Mouse (Mus musculus) macrophage (primary cell): ENCODE data around the gene 1810049J17Rik. TPM values are rescaled to one million over a fixed set of nuclear protein-coding genes. Genes with fewer than 3 reads are reported as not detected.
A peak's percentile ranks its signal among the peaks of the same experiment; 100 is the strongest.

ENCODE experiments used
- H3K27ac ChIP-seq: fragments of 350-480 bp; formaldehyde crosslinking; 2 replicates; pipeline ENCODE4 v1.9.0; 2021
- H3K36me3 ChIP-seq: fragments of 350-480 bp; formaldehyde crosslinking; 2 replicates; pipeline ENCODE4 v1.9.0; 2021; ENCODE audit errors: inconsistent target
- H3K4me3 ChIP-seq: fragments of 350-480 bp; formaldehyde crosslinking; 2 replicates; pipeline ENCODE4 v1.9.0; 2021; ENCODE audit errors: inconsistent target
- H3K79me2 ChIP-seq: fragments of 350-480 bp; formaldehyde crosslinking; 2 replicates; pipeline ENCODE4 v1.9.0; 2021; ENCODE audit errors: inconsistent target
- WGBS: methylation state at CpG from one replicate; pipeline ENCODE4 v1.1.7; 2026; ENCODE audit warnings: inconsistent platforms; ENCODE audit not compliant: missing documents; 5-methylcytosine and 5-hydroxymethylcytosine counted together
- polyA plus RNA-seq: library from polyadenylated mRNA; stranded (reverse); fragments of 250-400 nt; gene quantifications from 3 replicates; pipeline ENCODE4 v1.2.4, GENCODE M21; 2018; ENCODE audit warnings: inconsistent platforms

The 1810049J17Rik gene
- polyA plus RNA-seq, 1 experiment from 2014 or later = 3.2 TPM

DNA sequence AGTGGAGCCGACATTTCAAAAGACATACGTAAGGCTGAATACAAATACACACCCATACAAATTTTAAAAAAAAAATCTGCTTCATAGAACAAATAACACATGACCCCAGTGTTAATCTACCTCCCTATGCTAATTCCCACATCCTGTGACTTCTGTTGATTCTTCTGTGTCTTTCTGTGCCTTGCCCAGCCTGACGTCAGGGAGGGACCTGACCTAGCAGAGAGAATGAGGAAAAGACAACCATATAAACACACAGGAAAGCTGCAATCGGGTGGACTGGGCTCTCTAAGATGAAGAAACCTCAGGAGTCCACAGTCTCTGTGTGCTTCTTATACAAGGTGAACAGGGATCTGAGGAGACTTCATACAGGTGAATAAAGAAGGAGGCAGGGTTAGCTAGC lies 14.6 kb downstream of the 1810049J17Rik start:
- Histone ChIP-seq H3K79me2 (no peaks in the 10 kb centered on the region), H3K36me3 (no peaks in the 10 kb centered on the region), H3K27ac (peak overlapping the region; percentile 86), H3K4me3 (no peak overlapping the region)
- WGBS = 37% methylated on average over 4 of the region's 4 CpGs

DNA sequence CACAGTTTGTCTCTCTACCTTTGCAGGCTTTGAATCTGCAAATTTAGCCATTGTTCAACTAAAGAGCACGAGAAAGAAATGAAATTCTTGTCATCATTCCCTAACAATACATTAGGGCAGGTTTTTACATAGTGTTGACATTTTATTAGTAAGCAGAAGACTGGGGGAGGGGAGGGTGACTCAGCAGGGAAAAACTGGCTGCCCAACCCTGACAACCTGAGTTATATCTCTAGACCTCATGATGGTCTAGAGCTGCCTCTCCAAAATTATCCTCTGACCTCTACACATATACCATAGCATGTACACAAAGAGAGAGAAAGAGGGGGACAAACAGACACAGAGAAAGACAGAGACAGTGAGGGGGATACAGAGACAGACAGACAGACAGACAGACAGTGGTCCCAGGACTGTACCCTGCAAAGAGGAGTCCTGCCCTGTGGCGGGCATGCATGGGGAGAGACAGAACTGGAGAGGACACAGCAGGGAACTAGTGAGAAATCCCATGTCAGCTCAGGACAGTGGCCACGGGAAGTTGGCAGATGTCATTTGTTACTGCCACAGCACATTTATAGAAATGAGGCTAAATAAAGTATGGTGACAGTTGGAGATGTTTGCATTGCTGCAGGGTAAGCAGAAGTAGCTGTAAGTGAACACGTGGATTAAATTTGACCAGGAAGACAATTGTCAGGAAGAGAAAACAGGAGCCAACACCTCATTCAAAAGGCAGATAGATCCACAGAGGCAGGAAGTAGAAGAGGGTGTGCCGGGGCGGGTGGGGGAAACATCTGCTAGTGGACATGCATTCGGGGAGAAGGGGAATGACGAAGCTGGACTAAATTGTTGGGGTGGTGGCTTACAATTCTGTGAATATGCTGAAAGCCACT lies 15.3 kb downstream of the 1810049J17Rik start:
- H3K79me2 ChIP-seq = no peaks in the 10 kb centered on the region
- WGBS = 11% methylated on average over 8 of the region's 8 CpGs
- H3K27ac ChIP-seq = peak overlapping the region; percentile 86
- H3K4me3 ChIP-seq = no peak overlapping the region
- H3K36me3 ChIP-seq = no peaks in the 10 kb centered on the region

GRCm38 (mm10) chr15:12301771-12302170 lies 19.9 kb downstream of the 1810049J17Rik start:
- Histone ChIP-seq H3K36me3 (no peaks in the 10 kb centered on the region), H3K27ac (no peak overlapping the region), H3K79me2 (no peaks in the 10 kb centered on the region), H3K4me3 (no peak overlapping the region)
- WGBS = 74% methylated on average over 3 of the region's 6 CpGs

- Histone ChIP-seq H3K4me3 (no peak overlapping the region), H3K36me3 (no peaks in the 10 kb centered on the region), H3K79me2 (no peaks in the 10 kb centered on the region), H3K27ac (no peak overlapping the region)
- 66% methylated on average over 7 of the region's 7 CpGs for WGBS
These were observed 23.4 kb downstream of the 1810049J17Rik start for GRCm38 (mm10) chr15:12298231-12298737.

- Histone ChIP-seq H3K36me3 (no peaks in the 10 kb centered on the region), H3K4me3 (no peak overlapping the region), H3K79me2 (no peaks in the 10 kb centered on the region), H3K27ac (no peak overlapping the region)
- WGBS = 61% methylated on average over 2 of the region's 2 CpGs
These were observed 25.5 kb downstream of the 1810049J17Rik start for GRCm38 (mm10) chr15:12296228-12296627.

GRCm38 (mm10) chr15:12291757-12292156 lies 29.9 kb downstream of the 1810049J17Rik start:
- Histone ChIP-seq H3K4me3 (no peak overlapping the region), H3K36me3 (no peaks in the 10 kb centered on the region), H3K79me2 (no peaks in the 10 kb centered on the region), H3K27ac (no peak overlapping the region)
- 100% methylated on average over 1 of the region's 2 CpGs for WGBS

DNA sequence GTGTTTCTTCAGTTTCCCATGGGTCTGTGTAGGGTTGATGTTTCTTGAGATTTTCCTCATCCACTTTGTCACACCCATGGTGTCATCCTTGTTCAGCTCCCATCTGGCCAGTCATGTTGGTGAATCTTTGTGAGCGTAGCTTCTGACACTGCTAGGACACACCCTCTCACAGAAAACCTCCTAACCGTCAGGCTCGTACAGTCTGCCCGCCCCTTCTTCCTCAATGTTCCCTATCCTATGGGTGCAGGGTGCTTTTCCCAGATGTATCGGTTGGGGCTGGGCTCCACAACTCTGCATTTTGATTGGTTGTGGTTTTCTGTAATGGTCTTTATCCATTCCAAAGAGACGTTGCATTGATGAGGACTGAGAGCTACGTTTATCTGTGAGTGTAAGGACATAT lies 31.4 kb downstream of the 1810049J17Rik start:
- H3K79me2 ChIP-seq = no peaks in the 10 kb centered on the region
- no peak overlapping the region for H3K4me3 ChIP-seq
- WGBS = 88% methylated on average over 5 of the region's 7 CpGs
- no peaks in the 10 kb centered on the region for H3K36me3 ChIP-seq
- H3K27ac ChIP-seq = no peak overlapping the region

- H3K36me3 ChIP-seq = no peaks in the 10 kb centered on the region
- no peaks in the 10 kb centered on the region for H3K79me2 ChIP-seq
- no peak overlapping the region for H3K27ac ChIP-seq
- 89% methylated on average over 5 of the region's 5 CpGs for WGBS
- no peak overlapping the region for H3K4me3 ChIP-seq
These were observed 36.2 kb downstream of the 1810049J17Rik start for GRCm38 (mm10) chr15:12285535-12285809.

- Histone ChIP-seq H3K36me3 (no peaks in the 10 kb centered on the region), H3K27ac (no peak overlapping the region), H3K4me3 (no peak overlapping the region), H3K79me2 (no peaks in the 10 kb centered on the region)
- 69% methylated on average over 6 of the region's 6 CpGs for WGBS
These were observed 36.7 kb downstream of the 1810049J17Rik start for GRCm38 (mm10) chr15:12284794-12285534.

DNA sequence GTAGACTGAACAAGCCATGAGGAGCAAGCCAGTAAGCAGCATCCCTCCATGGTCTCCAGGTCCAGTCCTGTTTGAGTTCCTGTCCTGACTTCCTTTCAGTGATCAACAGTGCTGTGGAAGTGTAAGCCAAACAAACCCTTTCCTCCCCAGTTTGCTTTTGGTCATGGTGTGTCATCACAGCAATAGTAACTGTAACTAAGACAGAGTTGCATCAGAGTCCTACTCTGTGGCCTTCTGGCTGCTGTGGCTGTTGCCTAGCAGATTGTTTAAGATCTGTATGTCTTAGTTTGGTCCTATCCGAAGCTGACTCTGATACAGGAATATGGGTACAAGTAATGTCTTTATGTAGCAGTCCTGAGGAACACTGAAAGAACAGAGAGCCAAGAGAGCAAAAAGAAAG lies 41.9 kb downstream of the 1810049J17Rik start:
- H3K27ac ChIP-seq = no peak overlapping the region
- H3K36me3 ChIP-seq = no peaks in the 10 kb centered on the region
- no peaks in the 10 kb centered on the region for H3K79me2 ChIP-seq
- no peak overlapping the region for H3K4me3 ChIP-seq
- WGBS = 78% methylated on average over 1 of the region's 1 CpGs

DNA sequence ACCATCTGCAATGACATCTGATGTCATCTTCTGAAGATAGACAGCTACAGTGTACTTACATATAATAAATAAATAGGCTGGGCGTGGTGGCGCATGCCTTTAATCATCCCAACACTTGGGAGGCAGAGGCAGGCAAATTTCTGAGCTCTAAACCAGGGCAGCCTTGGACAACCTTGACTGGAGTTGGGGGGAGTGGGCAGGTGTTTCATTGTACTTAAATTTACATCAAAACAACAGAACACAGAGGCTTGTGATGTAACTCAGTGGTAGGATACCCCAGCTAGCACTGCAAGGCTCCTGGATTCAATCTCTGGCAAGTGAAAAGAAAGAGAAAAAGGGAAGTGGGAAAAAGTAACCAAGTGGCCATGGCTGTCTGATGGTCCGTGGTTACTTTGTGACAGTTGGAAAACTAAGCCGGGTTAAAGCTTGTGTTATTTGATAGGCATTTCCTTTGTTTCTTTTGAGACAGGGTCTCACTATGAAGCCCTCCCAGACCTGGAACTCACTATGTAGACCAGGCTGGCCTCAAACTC lies 46.5 kb downstream of the 1810049J17Rik start:
- 50% methylated on average over 4 of the region's 4 CpGs for WGBS
- H3K27ac ChIP-seq = no peak overlapping the region
- peaks cover 9% of the 10 kb centered on the region; the same call in 1 of the 2 replicates for H3K36me3 ChIP-seq
- H3K79me2 ChIP-seq = no peaks in the 10 kb centered on the region
- no peak overlapping the region for H3K4me3 ChIP-seq

GRCm38 (mm10) chr15:12274053-12274769 lies 47.5 kb downstream of the 1810049J17Rik start:
- Histone ChIP-seq H3K36me3 (peaks cover 13% of the 10 kb centered on the region; the same call in 1 of the 2 replicates), H3K4me3 (no peak overlapping the region), H3K27ac (no peak overlapping the region), H3K79me2 (no peaks in the 10 kb centered on the region)
- WGBS = 57% methylated on average over 4 of the region's 4 CpGs

DNA sequence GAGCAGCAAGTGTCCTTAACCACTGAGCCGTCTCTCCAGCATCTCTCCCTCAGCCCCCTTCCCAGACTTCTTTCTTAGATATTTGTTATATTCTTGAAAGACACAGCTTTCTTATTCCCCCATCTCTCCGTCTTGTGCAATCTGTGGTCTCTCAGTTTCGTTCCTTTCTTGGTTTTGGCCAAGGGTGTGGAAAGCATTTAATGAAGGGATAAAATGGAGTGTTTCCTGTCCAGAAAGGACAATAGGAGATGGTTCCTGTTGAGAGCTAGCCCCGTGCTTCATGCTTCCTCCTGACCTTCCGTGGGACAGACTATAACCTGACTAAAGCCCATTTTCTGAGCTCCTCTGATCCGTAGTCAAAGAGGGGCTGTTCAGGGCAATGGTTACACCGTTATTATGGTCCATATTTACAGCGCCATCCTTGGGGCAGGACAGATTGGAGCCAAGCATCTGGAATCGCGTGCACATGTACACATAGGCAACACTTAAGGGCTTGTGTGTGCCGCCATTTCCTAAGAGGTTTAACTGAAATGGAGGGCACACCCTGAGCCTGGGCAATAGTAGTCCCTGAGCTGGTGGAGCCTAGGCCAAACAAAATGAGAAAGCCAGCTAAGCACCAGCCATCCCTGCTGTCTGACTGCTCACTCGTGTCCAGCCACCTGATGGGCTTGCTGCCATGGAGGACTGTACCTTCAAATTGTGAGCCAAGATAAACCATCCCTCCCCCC lies 48.2 kb downstream of the 1810049J17Rik start:
- H3K27ac ChIP-seq = no peak overlapping the region
- H3K4me3 ChIP-seq = no peak overlapping the region
- H3K79me2 ChIP-seq = no peaks in the 10 kb centered on the region
- 60% methylated on average over 12 of the region's 12 CpGs for WGBS
- H3K36me3 ChIP-seq = peaks cover 19% of the 10 kb centered on the region; the same call in 1 of the 2 replicates
